Mouse (Mus musculus): ENCODE measurements around the gene Orai1. TPM values are rescaled to one million over a fixed set of nuclear protein-coding genes. Genes with fewer than 3 reads are reported as not detected.
A peak's percentile ranks its signal among the peaks of the same experiment; 100 is the strongest.

Orai1 gene
- polyA plus RNA-seq, 1 experiment from 2014 or later = 9.6 TPM

DNA sequence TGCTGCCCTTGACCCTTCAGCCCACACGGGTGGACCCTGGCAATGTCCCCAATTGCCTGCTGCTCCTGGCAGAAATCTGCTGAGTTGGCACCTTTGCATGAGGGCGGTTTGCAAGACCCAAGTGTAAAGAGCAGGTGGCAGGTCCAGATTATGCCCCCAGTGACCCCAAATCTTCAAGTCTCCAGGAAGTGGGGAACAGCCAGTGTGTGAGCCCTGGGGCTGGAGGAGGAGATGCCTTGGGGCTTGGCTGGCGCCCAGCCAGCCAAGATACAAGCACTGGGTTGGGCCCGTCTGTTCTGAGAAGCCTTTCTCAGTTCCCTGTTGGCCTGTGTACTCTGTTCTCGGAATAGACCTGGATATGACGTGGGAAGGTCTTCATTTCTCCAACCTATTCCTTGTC is 12.6 kb downstream of the Orai1 start:
- Histone ChIP-seq H3K36me3 (replicated peaks; ENCODE audit: control insufficient read depth, insufficient read depth, low read depth, low read length) (no peaks in the 10 kb centered on the region), H3K9ac (replicated peaks; ENCODE audit: low read length) (no peak overlapping the region), H3K4me2 (ENCODE audit: low read depth, low read length) (no peak overlapping the region), H3K4me3 (ENCODE audit: low read depth, low read length) (no peak overlapping the region), H3K27me3 (ENCODE audit: control insufficient read depth, insufficient read depth, low read length) (no peaks in the 10 kb centered on the region), H3K27ac (replicated peaks; ENCODE audit: low read depth, low read length) (no peak overlapping the region), H3K4me1 (ENCODE audit: control insufficient read depth, insufficient read depth, low read length) (no peaks in the 10 kb centered on the region), H3K9me3 (replicated peaks; ENCODE audit: control insufficient read depth, low read length) (no peaks in the 10 kb centered on the region)
- DNase-seq (ENCODE audit: low spot score) = no peak
- 69% methylated on average over 6 of the region's 6 CpGs for WGBS
- no peak for ATAC-seq (replicated peaks; ENCODE audit: insufficient number of reproducible peaks, low FRiP score, low TSS enrichment, low read depth)

DNA sequence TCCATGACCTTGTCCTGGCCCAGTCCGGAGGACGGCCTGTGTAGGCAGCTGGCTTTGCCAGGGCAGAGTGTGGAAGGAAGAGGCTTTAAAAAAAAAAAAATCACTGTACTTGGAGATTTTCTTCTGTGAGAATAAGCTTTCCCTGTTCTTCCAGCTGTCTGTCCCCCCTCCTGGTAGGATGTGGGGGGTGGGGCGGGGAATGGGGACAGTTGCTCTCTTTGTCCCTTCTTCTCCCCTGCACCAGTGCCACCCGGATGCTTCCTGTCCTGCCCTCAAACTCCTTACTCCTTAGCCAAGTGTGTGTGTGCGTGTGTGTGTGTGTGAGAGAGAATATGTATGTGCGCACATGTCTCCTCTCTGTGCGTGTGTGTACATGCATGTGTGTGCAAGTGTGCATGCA is 14.9 kb downstream of the Orai1 start:
- H3K27me3 ChIP-seq (ENCODE audit: control insufficient read depth, insufficient read depth, low read length) = no peaks in the 10 kb centered on the region
- H3K9me3 ChIP-seq (replicated peaks; ENCODE audit: control insufficient read depth, low read length) = no peaks in the 10 kb centered on the region
- no peak overlapping the region for H3K27ac ChIP-seq (replicated peaks; ENCODE audit: low read depth, low read length)
- H3K4me2 ChIP-seq (ENCODE audit: low read depth, low read length) = no peak overlapping the region
- DNase-seq (ENCODE audit: low spot score) (no peak), ATAC-seq (replicated peaks; ENCODE audit: insufficient number of reproducible peaks, low FRiP score, low TSS enrichment, low read depth) (no peak)
- H3K36me3 ChIP-seq (replicated peaks; ENCODE audit: control insufficient read depth, insufficient read depth, low read depth, low read length) = no peaks in the 10 kb centered on the region
- H3K4me3 ChIP-seq (ENCODE audit: low read depth, low read length) = no peak overlapping the region
- H3K9ac ChIP-seq (replicated peaks; ENCODE audit: low read length) = no peak overlapping the region
- WGBS = 63% methylated on average over 7 of the region's 7 CpGs
- no peaks in the 10 kb centered on the region for H3K4me1 ChIP-seq (ENCODE audit: control insufficient read depth, insufficient read depth, low read length)

DNA sequence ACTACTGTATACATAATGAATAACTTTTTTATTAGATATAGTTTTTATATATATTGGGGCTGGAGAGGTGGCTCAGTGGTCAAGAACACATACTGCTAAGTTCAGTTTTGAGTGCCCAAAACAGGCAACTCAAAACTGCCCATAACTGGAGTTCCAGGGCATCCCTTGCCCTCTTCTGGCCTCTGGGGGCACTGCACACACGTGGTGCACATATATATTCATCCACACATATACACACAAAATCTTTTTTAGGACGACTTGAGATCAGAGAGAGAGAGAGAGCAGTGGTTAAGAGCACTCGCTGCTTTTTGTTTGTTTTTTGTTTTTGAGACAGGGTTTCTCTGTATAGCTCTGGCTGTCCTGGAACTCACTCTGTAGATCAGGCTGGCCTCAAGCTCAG is 16.4 kb downstream of the Orai1 start:
- WGBS = 87% methylated on average over 3 of the region's 3 CpGs
- H3K9me3 ChIP-seq (replicated peaks; ENCODE audit: control insufficient read depth, low read length) = no peaks in the 10 kb centered on the region
- H3K27ac ChIP-seq (replicated peaks; ENCODE audit: low read depth, low read length) = no peak overlapping the region
- H3K4me1 ChIP-seq (ENCODE audit: control insufficient read depth, insufficient read depth, low read length) = no peaks in the 10 kb centered on the region
- DNase-seq (ENCODE audit: low spot score) (no peak), ATAC-seq (replicated peaks; ENCODE audit: insufficient number of reproducible peaks, low FRiP score, low TSS enrichment, low read depth) (no peak)
- no peak overlapping the region for H3K9ac ChIP-seq (replicated peaks; ENCODE audit: low read length)
- no peak overlapping the region for H3K4me3 ChIP-seq (ENCODE audit: low read depth, low read length)
- H3K27me3 ChIP-seq (ENCODE audit: control insufficient read depth, insufficient read depth, low read length) = no peaks in the 10 kb centered on the region
- no peaks in the 10 kb centered on the region for H3K36me3 ChIP-seq (replicated peaks; ENCODE audit: control insufficient read depth, insufficient read depth, low read depth, low read length)
- H3K4me2 ChIP-seq (ENCODE audit: low read depth, low read length) = no peak overlapping the region

DNA sequence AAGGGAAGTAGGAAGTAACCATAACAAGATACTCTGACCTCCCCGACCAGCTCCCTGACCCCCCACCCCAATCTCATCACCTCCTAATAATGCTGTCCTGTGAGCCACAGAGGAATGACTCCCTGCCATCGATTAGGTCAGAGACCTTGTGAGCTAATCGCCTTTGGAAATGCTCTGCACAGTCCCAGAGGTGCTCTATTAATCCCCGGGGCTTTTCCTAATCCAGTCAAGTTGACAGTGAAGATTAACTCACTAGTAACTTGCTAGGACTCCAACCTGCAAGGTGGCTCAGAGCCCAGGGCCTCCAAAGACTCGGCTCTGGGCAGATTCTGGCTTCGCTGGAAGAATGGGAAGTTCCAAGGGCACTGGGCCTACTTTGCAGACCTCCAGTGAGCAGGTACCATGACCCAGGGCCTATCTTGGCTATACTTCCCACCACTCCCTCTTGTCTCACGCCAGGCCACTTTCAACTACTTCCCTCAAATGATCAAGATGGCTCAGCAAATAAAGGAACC is 18.8 kb downstream of the Orai1 start:
- no peak for DNase-seq (ENCODE audit: low spot score)
- H3K9me3 ChIP-seq (replicated peaks; ENCODE audit: control insufficient read depth, low read length) = no peaks in the 10 kb centered on the region
- no peak overlapping the region for H3K4me3 ChIP-seq (ENCODE audit: low read depth, low read length)
- ATAC-seq (replicated peaks; ENCODE audit: insufficient number of reproducible peaks, low FRiP score, low TSS enrichment, low read depth) = no peak
- no peaks in the 10 kb centered on the region for H3K36me3 ChIP-seq (replicated peaks; ENCODE audit: control insufficient read depth, insufficient read depth, low read depth, low read length)
- no peaks in the 10 kb centered on the region for H3K27me3 ChIP-seq (ENCODE audit: control insufficient read depth, insufficient read depth, low read length)
- WGBS = 62% methylated on average over 7 of the region's 7 CpGs
- H3K4me1 ChIP-seq (ENCODE audit: control insufficient read depth, insufficient read depth, low read length) = no peaks in the 10 kb centered on the region
- H3K9ac ChIP-seq (replicated peaks; ENCODE audit: low read length) = no peak overlapping the region
- H3K27ac ChIP-seq (replicated peaks; ENCODE audit: low read depth, low read length) = no peak overlapping the region
- no peak overlapping the region for H3K4me2 ChIP-seq (ENCODE audit: low read depth, low read length)

DNA sequence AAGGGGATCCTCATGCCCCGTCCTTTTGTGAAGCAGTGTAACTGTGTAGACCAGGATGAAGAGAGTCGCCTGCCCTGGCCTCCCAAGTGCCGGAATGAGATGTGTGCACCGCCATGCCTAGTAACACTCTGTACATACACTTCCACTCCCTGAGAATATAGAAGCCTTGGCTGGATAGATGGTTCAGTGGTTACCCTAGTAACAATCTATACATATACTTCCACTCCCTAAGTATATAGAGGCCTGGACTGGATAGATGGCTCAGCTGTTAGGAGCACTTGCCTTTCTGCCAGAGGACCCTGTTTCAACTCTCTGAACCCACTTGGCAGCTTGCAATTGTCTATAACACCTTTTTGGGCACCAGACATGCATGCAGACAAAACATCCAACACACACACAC is 20.2 kb downstream of the Orai1 start:
- Histone ChIP-seq H3K4me2 (ENCODE audit: low read depth, low read length) (no peak overlapping the region), H3K4me3 (ENCODE audit: low read depth, low read length) (no peak overlapping the region), H3K4me1 (ENCODE audit: control insufficient read depth, insufficient read depth, low read length) (no peaks in the 10 kb centered on the region), H3K9me3 (replicated peaks; ENCODE audit: control insufficient read depth, low read length) (no peaks in the 10 kb centered on the region), H3K36me3 (replicated peaks; ENCODE audit: control insufficient read depth, insufficient read depth, low read depth, low read length) (no peaks in the 10 kb centered on the region), H3K27ac (replicated peaks; ENCODE audit: low read depth, low read length) (no peak overlapping the region), H3K9ac (replicated peaks; ENCODE audit: low read length) (no peak overlapping the region), H3K27me3 (ENCODE audit: control insufficient read depth, insufficient read depth, low read length) (no peaks in the 10 kb centered on the region)
- DNase-seq (ENCODE audit: low spot score) = no peak
- ATAC-seq (replicated peaks; ENCODE audit: insufficient number of reproducible peaks, low FRiP score, low TSS enrichment, low read depth) = no peak
- 87% methylated on average over 4 of the region's 4 CpGs for WGBS

DNA sequence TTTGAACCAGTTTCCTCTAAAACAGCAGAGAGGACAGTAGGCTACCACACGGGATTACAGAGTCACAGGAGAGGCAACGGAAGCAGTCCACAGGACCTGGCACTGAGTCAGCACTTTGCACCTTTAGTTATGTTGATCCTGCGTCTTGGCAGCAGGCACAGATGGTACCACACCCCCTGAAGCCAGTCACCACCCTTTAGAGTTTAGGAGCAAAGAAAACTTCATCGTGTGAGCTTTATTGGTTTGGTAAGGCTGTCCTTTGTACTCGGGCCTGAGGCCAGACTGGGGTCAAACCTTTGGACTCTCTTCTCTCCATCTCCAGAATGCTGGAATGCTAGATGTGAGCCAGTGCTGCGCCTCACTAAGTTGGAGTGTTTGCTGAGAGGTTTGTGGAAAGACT is 20.7 kb downstream of the Orai1 start:
- no peaks in the 10 kb centered on the region for H3K9me3 ChIP-seq (replicated peaks; ENCODE audit: control insufficient read depth, low read length)
- no peaks in the 10 kb centered on the region for H3K4me1 ChIP-seq (ENCODE audit: control insufficient read depth, insufficient read depth, low read length)
- no peak overlapping the region for H3K4me2 ChIP-seq (ENCODE audit: low read depth, low read length)
- DNase-seq (ENCODE audit: low spot score) (no peak), ATAC-seq (replicated peaks; ENCODE audit: insufficient number of reproducible peaks, low FRiP score, low TSS enrichment, low read depth) (no peak)
- no peak overlapping the region for H3K4me3 ChIP-seq (ENCODE audit: low read depth, low read length)
- H3K27ac ChIP-seq (replicated peaks; ENCODE audit: low read depth, low read length) = no peak overlapping the region
- H3K9ac ChIP-seq (replicated peaks; ENCODE audit: low read length) = no peak overlapping the region
- WGBS = 37% methylated on average over 6 of the region's 6 CpGs
- no peaks in the 10 kb centered on the region for H3K36me3 ChIP-seq (replicated peaks; ENCODE audit: control insufficient read depth, insufficient read depth, low read depth, low read length)
- no peaks in the 10 kb centered on the region for H3K27me3 ChIP-seq (ENCODE audit: control insufficient read depth, insufficient read depth, low read length)

DNA sequence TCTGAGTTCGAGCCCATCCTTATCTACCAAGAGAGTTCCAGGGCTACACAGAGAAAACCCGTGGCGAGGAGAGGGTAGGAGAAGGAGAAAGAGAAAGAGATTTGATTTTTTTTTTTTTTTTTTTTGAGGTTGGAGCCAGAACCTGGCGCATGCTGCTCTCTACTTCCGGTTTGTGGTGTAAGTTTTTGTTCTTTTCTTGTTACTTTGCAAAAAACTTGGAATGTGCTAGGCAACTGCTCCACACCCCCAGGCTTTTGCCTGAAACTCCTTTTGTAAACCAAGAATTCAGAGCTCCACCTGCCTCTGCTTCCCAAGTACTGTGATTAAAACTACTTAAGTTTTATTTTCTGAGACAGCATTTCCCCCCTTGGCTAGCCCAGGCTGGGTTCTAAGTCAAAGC is 23.2 kb downstream of the Orai1 start:
- no peaks in the 10 kb centered on the region for H3K36me3 ChIP-seq (replicated peaks; ENCODE audit: control insufficient read depth, insufficient read depth, low read depth, low read length)
- no peaks in the 10 kb centered on the region for H3K27me3 ChIP-seq (ENCODE audit: control insufficient read depth, insufficient read depth, low read length)
- WGBS = 90% methylated on average over 5 of the region's 5 CpGs
- H3K4me2 ChIP-seq (ENCODE audit: low read depth, low read length) = no peak overlapping the region
- no peak overlapping the region for H3K4me3 ChIP-seq (ENCODE audit: low read depth, low read length)
- ATAC-seq (replicated peaks; ENCODE audit: insufficient number of reproducible peaks, low FRiP score, low TSS enrichment, low read depth) = no peak
- H3K27ac ChIP-seq (replicated peaks; ENCODE audit: low read depth, low read length) = no peak overlapping the region
- no peak for DNase-seq (ENCODE audit: low spot score)
- H3K4me1 ChIP-seq (ENCODE audit: control insufficient read depth, insufficient read depth, low read length) = no peaks in the 10 kb centered on the region
- H3K9ac ChIP-seq (replicated peaks; ENCODE audit: low read length) = no peak overlapping the region
- H3K9me3 ChIP-seq (replicated peaks; ENCODE audit: control insufficient read depth, low read length) = no peaks in the 10 kb centered on the region

DNA sequence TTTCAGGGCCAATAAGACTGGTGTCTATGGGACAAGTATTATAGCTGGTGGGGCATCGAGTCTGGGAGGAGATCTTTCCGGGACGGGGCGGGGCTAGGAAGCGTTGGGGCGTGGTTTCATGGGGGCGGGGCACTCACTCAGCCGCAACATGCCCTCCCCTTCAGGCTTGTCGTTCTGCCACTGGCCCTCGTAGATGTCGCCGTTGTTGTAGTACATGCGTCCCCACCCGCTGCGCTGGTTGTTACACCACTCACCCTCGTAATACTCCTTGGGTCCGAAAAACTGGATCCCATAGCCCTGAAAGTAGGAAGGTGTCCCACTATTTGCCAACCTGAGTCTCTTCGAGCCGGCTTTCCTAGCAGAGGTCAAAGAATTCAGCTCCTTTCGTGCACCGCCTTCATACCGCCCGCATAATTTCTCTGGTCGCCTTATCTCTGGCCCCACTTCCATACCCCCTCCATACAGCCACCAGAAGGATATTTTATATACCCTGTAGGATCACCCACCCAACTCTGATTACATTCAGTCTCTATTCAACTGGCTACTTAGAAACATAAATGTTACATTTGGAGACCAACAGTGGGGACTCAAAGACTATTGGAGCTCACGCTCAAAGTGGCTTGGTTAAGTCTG is 24.4 kb downstream of the Orai1 start:
- Histone ChIP-seq H3K9me3 (replicated peaks; ENCODE audit: control insufficient read depth, low read length) (no peaks in the 10 kb centered on the region), H3K27me3 (ENCODE audit: control insufficient read depth, insufficient read depth, low read length) (no peaks in the 10 kb centered on the region), H3K4me2 (ENCODE audit: low read depth, low read length) (peak overlapping the region; percentile 60), H3K36me3 (replicated peaks; ENCODE audit: control insufficient read depth, insufficient read depth, low read depth, low read length) (no peaks in the 10 kb centered on the region), H3K27ac (replicated peaks; ENCODE audit: low read depth, low read length) (no peak overlapping the region), H3K4me3 (ENCODE audit: low read depth, low read length) (peak overlapping the region; percentile 23), H3K4me1 (ENCODE audit: control insufficient read depth, insufficient read depth, low read length) (no peaks in the 10 kb centered on the region), H3K9ac (replicated peaks; ENCODE audit: low read length) (0 out of 2 replicates have a peak overlapping the region, but pooled peaks have one; percentile 13)
- 4% methylated on average over 25 of the region's 25 CpGs for WGBS
- DNase-seq (ENCODE audit: low spot score) = peak; percentile 54
- no peak for ATAC-seq (replicated peaks; ENCODE audit: insufficient number of reproducible peaks, low FRiP score, low TSS enrichment, low read depth)
